Mouse (Mus musculus) heart, embryonic 15.5 days (tissue): Measurements from ENCODE around the gene Stpg3. TPM values are rescaled to one million over a fixed set of nuclear protein-coding genes. Genes with fewer than 3 reads are reported as not detected.

Experiments used
- ATAC-seq: fragments of 200-750 bp; cut with Nextera tagmentation; replicated peaks from 2 replicates; pipeline ENCODE4 v1.8.0; 2017; ENCODE audit warnings: low read depth, moderate TSS enrichment; ENCODE audit not compliant: insufficient number of reproducible peaks, insufficient read depth, low FRiP score
- H3K27ac ChIP-seq: fragments of 300-500 bp; sonication (generic); 2 replicates; pipeline ENCODE4 v1.5.1; 2015; ENCODE audit warnings: mild to moderate bottlenecking, inconsistent platforms
- H3K27me3 ChIP-seq: fragments of 300-500 bp; sonication (generic); 2 replicates; pipeline ENCODE4 v1.6.1; 2015; ENCODE audit warnings: inconsistent platforms
- H3K36me3 ChIP-seq: fragments of 300-500 bp; sonication (generic); 2 replicates; pipeline ENCODE4 v1.6.1; 2015; ENCODE audit warnings: mild to moderate bottlenecking, inconsistent platforms
- H3K4me1 ChIP-seq: fragments of 300-500 bp; sonication (generic); replicated peaks from 2 replicates; pipeline ENCODE4 v1.6.1; 2015; ENCODE audit warnings: inconsistent platforms
- H3K4me2 ChIP-seq: fragments of 300-500 bp; sonication (generic); 2 replicates; pipeline ENCODE4 v1.6.1; 2015; ENCODE audit warnings: inconsistent platforms, mild to moderate bottlenecking, moderate library complexity
- H3K4me3 ChIP-seq: fragments of 300-500 bp; sonication (generic); 2 replicates; pipeline ENCODE4 v1.5.1; 2015; ENCODE audit warnings: mild to moderate bottlenecking, inconsistent platforms
- H3K9ac ChIP-seq: fragments of 300-500 bp; sonication (generic); 2 replicates; pipeline ENCODE4 v1.6.1; 2015; ENCODE audit warnings: mild to moderate bottlenecking, inconsistent platforms
- H3K9me3 ChIP-seq: fragments of 300-500 bp; sonication (generic); replicated peaks from 2 replicates; pipeline ENCODE4 v1.6.1; 2016; ENCODE audit warnings: inconsistent platforms
- WGBS: fragments of 180-500 bp; shearing (Covaris S2); methylation state at CpG from one replicate; pipeline ENCODE4 v1.1.7; 2015; ENCODE audit warnings: mixed read lengths; 5-methylcytosine and 5-hydroxymethylcytosine counted together
- polyA plus RNA-seq: library from polyadenylated mRNA; unstranded; fragments of >200 nt; fragmentation: Nextera tagmentation; extraction: Ambion mirVana; gene quantifications from 2 replicates; pipeline ENCODE4 v1.2.1, GENCODE M21; 2015

Stpg3 gene
- polyA plus RNA-seq, 1 experiment from 2014 or later: not detected

- 47% methylated on average over 5 of the region's 5 CpGs for WGBS
- Histone ChIP-seq H3K4me3 (no peak overlapping the region), H3K27me3 (peaks cover 55% of the 10 kb centered on the region), H3K36me3 (no peaks in the 10 kb centered on the region), H3K9ac (no peak overlapping the region), H3K4me1 (no peaks in the 10 kb centered on the region), H3K9me3 (no peaks in the 10 kb centered on the region), H3K4me2 (no peak overlapping the region), H3K27ac (no peak overlapping the region)
- ATAC-seq: no peak
These were observed 20.2 kb upstream of the Stpg3 start for GRCm38 (mm10) chr2:25234551-25235220.

- no peaks in the 10 kb centered on the region for H3K9me3 ChIP-seq
- H3K4me3 ChIP-seq: no peak within 1 kb of the TSS
- no peak within 1 kb of the TSS for H3K4me2 ChIP-seq
- H3K27me3 ChIP-seq: peaks cover 53% of the 10 kb centered on the region
- no peak for ATAC-seq
- H3K9ac ChIP-seq: no peak within 1 kb of the TSS
- H3K27ac ChIP-seq: no peak within 1 kb of the TSS
- H3K36me3 ChIP-seq: no peaks in the 10 kb centered on the region
- H3K4me1 ChIP-seq: no peaks in the 10 kb centered on the region
- WGBS: 85% methylated on average over 3 of the region's 3 CpGs
These were observed 19.6 kb upstream of the Stpg3 start, which contains the start of gene Slc34a3 for GRCm38 (mm10) chr2:25234050-25234449. Gene Slc34a3 (minus strand): TSS chr2:25234364.

- H3K4me3 ChIP-seq: no peak overlapping the region
- WGBS: 66% methylated on average over 4 of the region's 4 CpGs
- H3K9me3 ChIP-seq: no peaks in the 10 kb centered on the region
- peaks cover 5% of the 10 kb centered on the region; the same call in 1 of the 2 replicates for H3K4me1 ChIP-seq
- H3K27ac ChIP-seq: no peak overlapping the region
- H3K4me2 ChIP-seq: no peak overlapping the region
- no peak for ATAC-seq
- no peak overlapping the region for H3K9ac ChIP-seq
- peaks cover 52% of the 10 kb centered on the region for H3K27me3 ChIP-seq
- H3K36me3 ChIP-seq: no peaks in the 10 kb centered on the region
These were observed 19.0 kb upstream of the Stpg3 start for GRCm38 (mm10) chr2:25233421-25233820.

GRCm38 (mm10) chr2:25231038-25231437 lies 16.6 kb upstream of the Stpg3 start:
- H3K4me3 ChIP-seq: no peak overlapping the region
- H3K27me3 ChIP-seq: peaks cover 43% of the 10 kb centered on the region
- ATAC-seq: no peak
- H3K27ac ChIP-seq: no peak overlapping the region
- no peaks in the 10 kb centered on the region for H3K36me3 ChIP-seq
- 56% methylated on average over 12 of the region's 12 CpGs for WGBS
- peaks cover 10% of the 10 kb centered on the region for H3K4me1 ChIP-seq
- no peak overlapping the region for H3K4me2 ChIP-seq
- no peaks in the 10 kb centered on the region for H3K9me3 ChIP-seq
- H3K9ac ChIP-seq: no peak overlapping the region

- Histone ChIP-seq H3K9me3 (no peaks in the 10 kb centered on the region), H3K9ac (no peak overlapping the region), H3K27ac (no peak overlapping the region), H3K4me1 (peaks cover 14% of the 10 kb centered on the region), H3K4me2 (no peak overlapping the region), H3K4me3 (no peak overlapping the region), H3K27me3 (peaks cover 38% of the 10 kb centered on the region), H3K36me3 (no peaks in the 10 kb centered on the region)
- 83% methylated on average over 7 of the region's 7 CpGs for WGBS
- no peak for ATAC-seq
These were observed 16.1 kb upstream of the Stpg3 start for GRCm38 (mm10) chr2:25230581-25230980.

- Histone ChIP-seq H3K27me3 (peaks cover 29% of the 10 kb centered on the region), H3K36me3 (no peaks in the 10 kb centered on the region), H3K4me3 (no peak overlapping the region), H3K4me1 (peaks cover 17% of the 10 kb centered on the region), H3K27ac (no peak overlapping the region), H3K4me2 (no peak overlapping the region), H3K9me3 (no peaks in the 10 kb centered on the region), H3K9ac (no peak overlapping the region)
- 67% methylated on average over 5 of the region's 5 CpGs for WGBS
- ATAC-seq: no peak
These were observed 15.1 kb upstream of the Stpg3 start for GRCm38 (mm10) chr2:25229582-25229981.

GRCm38 (mm10) chr2:25228995-25229530 lies 14.6 kb upstream of the Stpg3 start:
- H3K36me3 ChIP-seq: no peaks in the 10 kb centered on the region
- peaks cover 28% of the 10 kb centered on the region for H3K27me3 ChIP-seq
- no peak overlapping the region for H3K9ac ChIP-seq
- H3K4me1 ChIP-seq: peaks cover 17% of the 10 kb centered on the region
- peak overlapping the region; percentile 36; the same call in 1 of the 2 replicates for H3K4me3 ChIP-seq
- H3K27ac ChIP-seq: no peak overlapping the region
- ATAC-seq: no peak
- H3K4me2 ChIP-seq: peak overlapping the region; percentile 59; the same call in 1 of the 2 replicates
- H3K9me3 ChIP-seq: no peaks in the 10 kb centered on the region
- 66% methylated on average over 6 of the region's 6 CpGs for WGBS

- Histone ChIP-seq H3K9ac (peak overlapping the region; percentile 21), H3K27me3 (peaks cover 28% of the 10 kb centered on the region), H3K4me3 (peak overlapping the region; percentile 36), H3K9me3 (no peaks in the 10 kb centered on the region), H3K27ac (peak overlapping the region; percentile 73), H3K4me2 (peak overlapping the region; percentile 59), H3K4me1 (peaks cover 21% of the 10 kb centered on the region), H3K36me3 (no peaks in the 10 kb centered on the region)
- ATAC-seq: no peak
- under 1% methylated on average over 7 of the region's 7 CpGs for WGBS
These were observed 14.0 kb upstream of the Stpg3 start for GRCm38 (mm10) chr2:25228431-25228889.

GRCm38 (mm10) chr2:25227406-25227805 lies 13.0 kb upstream of the Stpg3 start:
- Histone ChIP-seq H3K36me3 (no peaks in the 10 kb centered on the region), H3K9me3 (no peaks in the 10 kb centered on the region), H3K4me3 (no peak overlapping the region), H3K4me2 (no peak overlapping the region), H3K4me1 (peaks cover 25% of the 10 kb centered on the region), H3K27ac (no peak overlapping the region), H3K9ac (no peak overlapping the region), H3K27me3 (peaks cover 23% of the 10 kb centered on the region)
- ATAC-seq: no peak
- 86% methylated on average over 4 of the region's 4 CpGs for WGBS

GRCm38 (mm10) chr2:25226864-25227263 lies 12.4 kb upstream of the Stpg3 start:
- WGBS: 79% methylated on average over 5 of the region's 5 CpGs
- Histone ChIP-seq H3K27ac (no peak overlapping the region), H3K9me3 (no peaks in the 10 kb centered on the region), H3K4me1 (peaks cover 25% of the 10 kb centered on the region), H3K4me3 (no peak overlapping the region), H3K4me2 (no peak overlapping the region), H3K36me3 (peaks cover 2% of the 10 kb centered on the region; the same call in 1 of the 2 replicates), H3K27me3 (peaks cover 22% of the 10 kb centered on the region), H3K9ac (no peak overlapping the region)
- ATAC-seq: no peak

GRCm38 (mm10) chr2:25225811-25226379 lies 11.5 kb upstream of the Stpg3 start:
- Histone ChIP-seq H3K36me3 (peaks cover 11% of the 10 kb centered on the region; the same call in 1 of the 2 replicates), H3K27me3 (peaks cover 16% of the 10 kb centered on the region), H3K9me3 (no peaks in the 10 kb centered on the region), H3K9ac (0 out of 2 replicates have a peak overlapping the region, but pooled peaks have one; percentile 61), H3K4me1 (peaks cover 25% of the 10 kb centered on the region), H3K4me2 (peak overlapping the region; percentile 61), H3K27ac (peak overlapping the region; percentile 98), H3K4me3 (peak overlapping the region; percentile 55)
- no peak for ATAC-seq
- WGBS: 70% methylated on average over 8 of the region's 8 CpGs
